Mouse (Mus musculus) bone marrow macrophage, adult 2 months (primary cell): ENCODE results near the gene Cdk1.

ENCODE experiments used
- CTCF ChIP-seq: IDR thresholded peaks from 2 replicates; pipeline ENCODE4 v1.5.1; 2012; ENCODE audit warnings: low read depth, mild to moderate bottlenecking, low read length, moderate library complexity
- POLR2A ChIP-seq: IDR thresholded peaks from 2 replicates; pipeline ENCODE4 v1.6.1; 2012; ENCODE audit warnings: mild to moderate bottlenecking, low read depth, low read length, borderline replicate concordance

DNA sequence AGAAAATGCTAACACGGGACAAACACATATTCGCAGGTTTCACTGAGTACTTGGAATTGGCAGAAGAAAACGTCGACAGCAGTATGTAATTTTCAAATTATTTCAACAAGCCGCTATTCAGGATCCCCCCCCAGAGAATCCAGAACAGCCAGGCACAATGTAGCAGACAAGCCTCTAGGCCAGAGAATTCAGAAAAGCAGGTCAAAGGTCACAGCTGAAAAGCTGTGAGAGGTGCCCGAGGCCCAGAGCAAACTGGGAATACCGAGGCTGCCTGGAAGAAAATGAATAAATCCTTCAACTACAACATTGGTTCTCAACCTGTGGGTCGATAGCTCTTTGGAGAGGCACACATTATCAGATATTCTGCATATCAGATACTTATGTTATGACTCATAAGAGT is 4.5 kb downstream of the Cdk1 start:
- TF ChIP-seq POLR2A, result no peak
- no peak for TF ChIP-seq CTCF
